Mouse (Mus musculus) urinary bladder, postnatal 10 days (tissue): Measurements from ENCODE around the gene St7l.
"Not testable (repeated sequence)": the region's sequence is repeated elsewhere in the genome, so short reads cannot be mapped to it uniquely, and the experiment has no call there.

Experiments
- DNase-seq: peaks from one replicate; pipeline ENCODE4 v3.0.0; 2022; ENCODE audit warnings: low spot score

The St7l gene

GRCm38 (mm10) chr3:104863786-104864650 is at the start of gene St7l, which contains the start of gene Capza1:
Gene St7l, plus strand, starts transcription at chr3:104864005.
Gene Capza1, minus strand, starts transcription at chr3:104864505.
- DNase-seq = peak; percentile 65

- DNase-seq = no peak
Observed at GRCm38 (mm10) chr3:104814746-104815145, 49.1 kb upstream of the St7l start.

- no peak for DNase-seq
Observed at GRCm38 (mm10) chr3:104815346-104815745, 48.5 kb upstream of the St7l start.

GRCm38 (mm10) chr3:104816130-104816529 is 47.7 kb upstream of the St7l start:
- DNase-seq = no peak

- DNase-seq = no peak
Observed at GRCm38 (mm10) chr3:104817481-104817990, 46.3 kb upstream of the St7l start.

GRCm38 (mm10) chr3:104817991-104818748 is 45.6 kb upstream of the St7l start, which contains the start of gene Mov10:
Gene Mov10, minus strand, starts transcription at chr3:104818563.
- no peak for DNase-seq

- DNase-seq = no peak
Observed at GRCm38 (mm10) chr3:104818749-104819134, 45.1 kb upstream of the St7l start.

GRCm38 (mm10) chr3:104820426-104820825 is 43.4 kb upstream of the St7l start:
- DNase-seq = no peak

GRCm38 (mm10) chr3:104822413-104822812 is 41.4 kb upstream of the St7l start:
- no peak for DNase-seq

- no peak for DNase-seq
Observed at GRCm38 (mm10) chr3:104835797-104836196, 28.0 kb upstream of the St7l start.

- DNase-seq = no peak
Observed at GRCm38 (mm10) chr3:104841049-104841448, 22.8 kb upstream of the St7l start.

GRCm38 (mm10) chr3:104846601-104847000 is 17.2 kb upstream of the St7l start:
- no peak for DNase-seq

- no peak for DNase-seq
Observed at GRCm38 (mm10) chr3:104854465-104854864, 9.3 kb upstream of the St7l start.

- no peak for DNase-seq
Observed at GRCm38 (mm10) chr3:104854866-104855265, 8.9 kb upstream of the St7l start.

- DNase-seq = no peak
Observed at GRCm38 (mm10) chr3:104856106-104856505, 7.7 kb upstream of the St7l start.

GRCm38 (mm10) chr3:104858560-104858959 is 5.2 kb upstream of the St7l start:
- no peak for DNase-seq

GRCm38 (mm10) chr3:104864651-104865340 is 991 bp downstream of the St7l start:
- peak; percentile 71 for DNase-seq

- no peak for DNase-seq
Observed at GRCm38 (mm10) chr3:104865341-104865788, 1.6 kb downstream of the St7l start.

- not testable (repeated sequence) for DNase-seq
Observed at GRCm38 (mm10) chr3:104866674-104867073, 2.9 kb downstream of the St7l start.

GRCm38 (mm10) chr3:104869611-104870010 is 5.8 kb downstream of the St7l start:
- DNase-seq = no peak

- DNase-seq = no peak
Observed at GRCm38 (mm10) chr3:104888585-104888984, 24.8 kb downstream of the St7l start.

GRCm38 (mm10) chr3:104896141-104896540 is 32.3 kb downstream of the St7l start:
- no peak for DNase-seq
